Mouse (Mus musculus) midbrain, embryonic 11.5 days (tissue): Measurements from ENCODE around the gene Usp54. TPM values are rescaled to one million over a fixed set of nuclear protein-coding genes. Genes with fewer than 3 reads are reported as not detected.

Source experiments
- ATAC-seq: fragments of 200-750 bp; cut with Nextera tagmentation; 2 replicates; pipeline ENCODE4 v1.8.0; 2017; ENCODE audit warnings: moderate TSS enrichment, moderate library complexity; ENCODE audit not compliant: low FRiP score
- DNase-seq: peaks from one replicate; pipeline ENCODE4 v3.0.0; 2015; ENCODE audit warnings: low spot score; ENCODE audit errors: missing footprints
- H3K27ac ChIP-seq: fragments of 300-500 bp; sonication (generic); 2 replicates; pipeline ENCODE4 v1.5.1; 2014; ENCODE audit warnings: low read depth, low read length
- H3K27me3 ChIP-seq: fragments of 300-500 bp; sonication (generic); 2 replicates; pipeline ENCODE4 v1.6.1; 2014; ENCODE audit warnings: mild to moderate bottlenecking, low read length, moderate library complexity, mixed read lengths; ENCODE audit not compliant: control insufficient read depth, insufficient read depth
- H3K36me3 ChIP-seq: fragments of 300-500 bp; sonication (generic); 2 replicates; pipeline ENCODE4 v1.6.1; 2014; ENCODE audit warnings: mild to moderate bottlenecking, low read length, moderate library complexity, mixed read lengths; ENCODE audit not compliant: control insufficient read depth, insufficient read depth
- H3K4me1 ChIP-seq: fragments of 300-500 bp; sonication (generic); 2 replicates; pipeline ENCODE4 v1.6.1; 2014; ENCODE audit warnings: low read length; ENCODE audit not compliant: control insufficient read depth, insufficient read depth
- H3K4me2 ChIP-seq: fragments of 300-500 bp; sonication (generic); 2 replicates; pipeline ENCODE4 v1.6.1; 2014; ENCODE audit warnings: mild to moderate bottlenecking, moderate library complexity
- H3K4me3 ChIP-seq: fragments of 300-500 bp; sonication (generic); 2 replicates; pipeline ENCODE4 v1.5.1; 2014; ENCODE audit warnings: low read depth, low read length
- H3K9ac ChIP-seq: fragments of 300-500 bp; sonication (generic); 2 replicates; pipeline ENCODE4 v1.6.1; 2014; ENCODE audit warnings: low read length
- H3K9me3 ChIP-seq: fragments of 300-500 bp; sonication (generic); 2 replicates; pipeline ENCODE4 v1.6.1; 2016; ENCODE audit warnings: low read length; ENCODE audit not compliant: control insufficient read depth
- WGBS: fragments of 180-500 bp; shearing (Covaris S2); extraction: QIAGEN DNeasy Blood & Tissue Kit; methylation state at CpG from one replicate; pipeline ENCODE4 v1.1.7; 2014; 5-methylcytosine and 5-hydroxymethylcytosine counted together
- microRNA-seq: library from miRNA; unstranded; fragments of <30 nt; microRNA quantifications from one replicate; pipeline ENCODE4, GENCODE M21; 2017
- polyA plus RNA-seq: library from polyadenylated mRNA; unstranded; fragments of >200 nt; fragmentation: Nextera tagmentation; extraction: Ambion mirVana; gene quantifications from 2 replicates; pipeline ENCODE4 v1.2.1, GENCODE M21; 2014

The Usp54 gene
- polyA plus RNA-seq, 1 experiment from 2014 or later = 14.3 TPM

DNA sequence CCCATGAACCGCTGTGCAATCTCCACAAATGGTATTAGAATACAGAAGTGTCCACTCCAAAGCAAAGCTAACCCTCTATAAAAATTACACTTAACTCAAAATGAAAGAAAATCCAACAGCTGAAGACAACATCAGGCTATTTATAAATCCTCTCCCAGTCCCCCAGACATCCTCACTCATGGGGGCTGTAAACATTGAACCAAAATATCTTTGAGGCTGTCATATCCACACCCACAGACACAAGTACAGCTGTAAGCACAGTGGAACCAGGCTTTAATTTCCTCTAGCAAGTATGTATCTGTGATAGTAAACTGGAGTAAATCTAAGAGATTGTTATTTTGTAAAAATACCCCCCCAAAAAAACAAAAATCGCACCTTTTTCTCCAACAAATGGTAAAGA, 120.7 kb downstream of the Usp54 start:
- no peaks in the 10 kb centered on the region for H3K27me3 ChIP-seq
- DNase-seq = no peak
- no peak overlapping the region for H3K27ac ChIP-seq
- no peaks in the 10 kb centered on the region for H3K4me1 ChIP-seq
- no peaks in the 10 kb centered on the region for H3K9me3 ChIP-seq
- no peak overlapping the region for H3K9ac ChIP-seq
- H3K4me3 ChIP-seq = no peak overlapping the region
- H3K36me3 ChIP-seq = peaks cover 3% of the 10 kb centered on the region; the same call in 1 of the 2 replicates
- ATAC-seq = no peak
- no peak overlapping the region for H3K4me2 ChIP-seq
- WGBS = 100% methylated on average over 2 of the region's 2 CpGs

DNA sequence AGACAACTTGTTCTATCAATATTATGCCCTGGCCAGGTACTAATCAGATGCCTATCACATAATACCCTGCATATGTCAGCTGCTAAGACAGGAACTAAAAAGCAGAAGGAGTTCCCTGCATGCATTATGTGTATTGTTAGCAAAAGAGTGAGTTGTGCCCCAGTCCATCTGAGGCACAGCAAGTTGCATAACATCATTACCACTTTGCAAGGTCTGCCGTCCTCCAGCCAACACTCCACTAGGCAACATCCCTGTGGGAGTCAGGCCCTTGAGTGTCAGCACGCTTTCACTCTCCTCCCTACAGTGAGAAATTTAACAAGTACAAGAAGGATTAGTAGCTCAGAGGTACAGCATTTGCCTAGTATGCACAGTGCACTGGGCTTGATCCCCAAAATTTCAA, 132.4 kb downstream of the Usp54 start:
- Histone ChIP-seq H3K27me3 (no peaks in the 10 kb centered on the region), H3K4me1 (no peaks in the 10 kb centered on the region), H3K9me3 (no peaks in the 10 kb centered on the region), H3K4me2 (no peak overlapping the region), H3K9ac (no peak overlapping the region), H3K4me3 (no peak overlapping the region), H3K27ac (no peak overlapping the region), H3K36me3 (peaks cover 3% of the 10 kb centered on the region; the same call in 1 of the 2 replicates)
- 89% methylated on average over 2 of the region's 2 CpGs for WGBS
- DNase-seq = no peak
- no peak for ATAC-seq

DNA sequence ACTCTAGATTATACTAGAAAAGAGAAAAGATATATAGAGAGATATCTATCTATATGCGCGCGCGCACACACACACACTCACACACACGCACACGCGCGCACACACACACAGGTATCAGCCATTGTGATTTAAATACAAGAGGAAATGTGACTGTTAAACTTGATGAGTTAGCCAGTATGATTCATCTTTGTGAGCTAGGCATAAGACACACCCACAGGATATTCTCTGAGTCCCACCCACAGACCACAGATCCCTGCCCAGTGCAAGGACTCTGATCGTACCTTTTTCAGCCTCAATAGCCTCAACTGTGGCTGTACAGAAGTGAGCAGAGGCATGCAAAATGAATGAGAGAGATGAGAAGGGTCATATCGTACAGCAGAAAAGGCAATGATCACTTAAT, 137.9 kb downstream of the Usp54 start:
- Histone ChIP-seq H3K9me3 (no peaks in the 10 kb centered on the region), H3K36me3 (peaks cover 5% of the 10 kb centered on the region; the same call in 1 of the 2 replicates), H3K9ac (no peak overlapping the region), H3K27ac (no peak overlapping the region), H3K4me1 (no peaks in the 10 kb centered on the region), H3K4me2 (no peak overlapping the region), H3K4me3 (no peak overlapping the region), H3K27me3 (no peaks in the 10 kb centered on the region)
- 96% methylated on average over 10 of the region's 10 CpGs for WGBS
- DNase-seq (no peak), ATAC-seq (no peak)

GRCm38 (mm10) chr14:20499982-20500381, 140.9 kb downstream of the Usp54 start:
- no peak overlapping the region for H3K4me2 ChIP-seq
- no peak overlapping the region for H3K27ac ChIP-seq
- H3K9ac ChIP-seq = no peak overlapping the region
- WGBS = 94% methylated on average over 3 of the region's 3 CpGs
- H3K4me1 ChIP-seq = no peaks in the 10 kb centered on the region
- ATAC-seq (no peak), DNase-seq (no peak)
- no peaks in the 10 kb centered on the region for H3K9me3 ChIP-seq
- no peaks in the 10 kb centered on the region for H3K27me3 ChIP-seq
- no peak overlapping the region for H3K4me3 ChIP-seq
- H3K36me3 ChIP-seq = peaks cover 8% of the 10 kb centered on the region

Small RNAs within 50 kb of the gene (microRNA-seq; reads per million reads assigned to microRNA genes)
- gene Mir6946 = 1.7 reads per million

Other genes with a start within 250 kb of the Usp54 start
- 71.8 and 73.0 TPM in 2 replicates for gene Mrps16, start 247.4 kb downstream of the Usp54 start, polyA plus RNA-seq
- 0.33 and 0.44 TPM in 2 replicates for gene Cfap70, start 188.8 kb downstream of the Usp54 start, polyA plus RNA-seq
- 11.9 TPM in 2 replicates for gene Anxa7, start 160.9 kb downstream of the Usp54 start, polyA plus RNA-seq
- gene Mss51, start 144.2 kb downstream of the Usp54 start, polyA plus RNA-seq = 0.83 and 1.1 TPM in 2 replicates
- gene Ppp3cb, start 94.5 kb downstream of the Usp54 start, polyA plus RNA-seq = 58.4 and 66.2 TPM in 2 replicates
- 0.26 TPM in 1 of 2 replicates, not detected in the other for gene Myoz1, start 15.5 kb upstream of the Usp54 start, polyA plus RNA-seq
- gene Synpo2l, start 27.3 kb upstream of the Usp54 start, polyA plus RNA-seq = 0.14 and 0.22 TPM in 2 replicates
- 74.3 and 74.7 TPM in 2 replicates for gene Sec24c, start 33.2 kb upstream of the Usp54 start, polyA plus RNA-seq
- gene Fut11, start 53.9 kb upstream of the Usp54 start, polyA plus RNA-seq = 20.7 and 22.0 TPM in 2 replicates
- 256 and 258 TPM in 2 replicates for gene Chchd1, start 61.9 kb upstream of the Usp54 start, polyA plus RNA-seq
- 19.1 and 22.9 TPM in 2 replicates for gene Zswim8, start 66.5 kb upstream of the Usp54 start, polyA plus RNA-seq
- 22.0 and 23.0 TPM in 2 replicates for gene Ndst2, start 93.5 kb upstream of the Usp54 start, polyA plus RNA-seq
- gene Camk2g, start 153.0 kb upstream of the Usp54 start, polyA plus RNA-seq = 35.9 and 39.5 TPM in 2 replicates
- gene Plau, start 195.6 kb upstream of the Usp54 start, polyA plus RNA-seq = 0.22 and 0.40 TPM in 2 replicates